Mouse (Mus musculus): ENCODE measurements around the gene Wnk1.

- TF ChIP-seq CTCF (IDR thresholded peaks at IDR 0.05) (no peak), POLR2A (IDR thresholded peaks at IDR 0.05; ENCODE audit: insufficient read depth, low read depth, low read length) (peak; percentile 96), EP300 (IDR thresholded peaks at IDR 0.05; ENCODE audit: insufficient read depth, low read depth, low read length) (0 out of 2 replicates have a peak, but pooled peaks have one; percentile 9)
Observed at GRCm38 (mm10) chr6:120038366-120039255, at the start of gene Wnk1.

Data from heart, adult 2 months (tissue).